Mouse (Mus musculus): ENCODE measurements around the gene Zim1.

Zim1 gene

DNA sequence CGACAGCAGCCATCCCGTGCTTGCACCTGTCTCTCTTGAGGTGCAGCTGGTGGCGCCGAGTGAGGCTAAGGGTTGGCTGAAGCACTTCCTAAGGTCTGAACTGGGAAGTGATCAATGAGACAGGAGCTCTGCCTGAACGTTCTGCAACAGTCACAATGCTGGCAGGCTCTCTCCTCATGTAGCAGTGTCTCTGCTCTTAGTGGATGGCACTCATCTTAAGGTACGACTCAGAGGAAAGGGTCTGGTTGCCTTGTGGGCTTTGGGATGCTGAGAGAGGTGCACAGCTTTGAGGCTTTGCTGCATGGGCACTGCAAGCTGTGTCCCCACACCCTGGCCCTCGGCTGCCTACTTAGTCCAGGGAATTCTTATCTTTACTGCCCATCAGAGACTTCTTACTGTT is 45.0 kb downstream of the Zim1 start:
- no peak for DNase-seq (ENCODE audit: low read depth, low spot score)

DNA sequence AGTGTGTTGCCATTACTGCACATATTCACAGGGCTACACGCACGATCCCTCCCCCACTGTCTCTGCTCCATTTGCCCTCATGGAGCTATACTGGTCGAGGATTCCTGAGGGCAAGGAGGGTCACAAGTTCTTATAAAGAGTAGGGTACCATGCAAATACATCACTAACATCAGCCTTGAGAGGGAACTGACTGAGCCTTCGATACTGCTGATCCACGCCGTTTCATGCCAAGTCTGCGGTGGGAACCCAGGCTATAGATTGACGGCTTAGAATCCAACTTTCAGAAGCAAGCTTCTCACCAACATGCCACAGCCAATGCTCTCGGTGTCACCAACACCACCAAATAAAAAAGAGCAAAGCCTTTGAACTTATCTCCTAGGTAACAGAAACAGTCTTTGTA is 45.7 kb downstream of the Zim1 start:
- DNase-seq (ENCODE audit: low read depth, low spot score) = no peak

DNA sequence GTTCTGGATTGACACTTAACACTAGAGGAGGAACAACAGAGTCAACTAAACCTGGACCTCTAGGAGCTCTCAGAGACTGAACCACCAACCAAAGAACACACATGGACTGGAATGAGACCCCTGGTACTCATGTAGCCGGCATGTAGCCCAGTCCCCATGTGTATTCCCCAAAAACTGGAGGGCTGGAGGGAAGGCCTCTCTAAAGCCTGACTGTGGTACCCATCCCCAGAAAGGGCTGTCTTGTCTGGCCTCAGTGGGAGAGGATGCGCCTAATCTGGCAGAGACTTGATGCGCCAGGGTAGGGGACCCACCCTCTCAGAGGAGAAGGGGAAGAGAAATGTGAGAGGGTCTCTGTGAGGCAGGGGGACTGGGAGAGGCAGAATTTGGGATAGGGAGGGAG is 50.4 kb downstream of the Zim1 start:
- DNase-seq (ENCODE audit: low read depth, low spot score) = no peak

DNA sequence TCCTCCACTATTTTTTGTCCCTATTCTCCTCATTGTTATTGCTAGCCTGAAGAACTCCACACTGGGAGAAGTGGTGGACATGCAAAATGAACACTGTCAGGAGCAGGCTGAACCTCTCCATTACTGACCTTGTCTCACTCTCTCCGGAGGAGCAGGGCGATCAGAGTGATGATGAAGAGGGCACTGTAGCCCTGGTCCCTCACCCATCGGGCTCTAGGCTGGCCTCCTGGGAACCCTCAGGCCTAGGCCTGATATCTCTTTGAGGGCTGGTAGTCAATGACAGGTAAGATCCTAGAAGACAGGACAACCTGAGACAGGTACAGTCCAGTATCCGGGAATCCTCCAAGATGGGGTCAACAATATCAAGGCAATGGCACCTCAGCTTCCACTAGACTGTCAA is 58.2 kb downstream of the Zim1 start:
- DNase-seq (ENCODE audit: low read depth, low spot score) = no peak

DNA sequence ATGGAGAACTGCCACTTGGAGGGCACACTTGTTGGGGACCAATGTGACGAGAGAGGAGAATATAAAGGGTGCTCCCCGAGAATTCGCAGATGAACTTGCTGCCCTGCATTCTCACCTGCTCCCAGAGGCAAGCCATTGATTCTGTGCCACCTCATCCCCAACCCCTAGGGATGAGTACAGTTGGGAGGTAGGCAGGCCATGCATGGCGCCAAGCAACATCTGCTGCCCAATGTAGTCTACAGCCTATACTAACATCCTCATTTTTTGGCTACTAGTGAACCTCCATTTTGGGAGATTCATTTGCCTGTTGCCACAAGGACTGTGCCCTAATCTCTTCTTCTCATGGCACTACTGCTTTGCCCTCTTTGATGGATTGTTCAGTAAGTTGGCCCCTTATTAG is 59.5 kb downstream of the Zim1 start:
- no peak for DNase-seq (ENCODE audit: low read depth, low spot score)

DNA sequence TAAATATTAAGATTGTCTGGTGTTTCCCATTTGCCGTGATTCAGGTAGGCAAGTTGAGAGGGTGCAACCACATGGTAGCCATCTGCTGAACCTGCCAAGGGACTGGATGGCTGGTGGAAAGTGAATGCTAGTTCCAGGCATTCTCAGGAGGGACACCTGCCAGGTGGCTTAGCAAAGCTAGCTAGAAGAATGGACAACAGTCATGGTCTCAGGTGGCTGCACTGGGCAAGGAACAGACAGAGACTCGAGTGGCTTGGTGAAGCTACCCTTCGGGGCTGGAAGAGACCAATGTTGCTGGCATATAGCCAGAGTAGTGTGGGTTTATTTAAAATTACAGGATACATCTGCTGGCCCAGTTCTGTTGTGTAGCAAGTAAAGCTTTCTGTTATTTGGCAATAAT is 60.4 kb downstream of the Zim1 start:
- DNase-seq (ENCODE audit: low read depth, low spot score) = no peak

Measured in CD4-positive, CD25-positive, alpha-beta regulatory T cell, adult 2 months (primary cell).